Mouse (Mus musculus): ENCODE measurements around the gene Frmd4b.

GRCm38 (mm10) chr6:97252086-97252485 is 365.3 kb downstream of the Frmd4b start:
- TF ChIP-seq CTCF (IDR thresholded peaks at IDR 0.05; ENCODE audit: control insufficient read depth, insufficient read depth, insufficient replicate concordance, low read depth, low read length) (no peak), POLR2A (IDR thresholded peaks at IDR 0.05; ENCODE audit: control insufficient read depth, low read depth, low read length) (no peak)
